20 mouse cellular contexts compared by ENCODE assay signal in the genomic region with DNA sequence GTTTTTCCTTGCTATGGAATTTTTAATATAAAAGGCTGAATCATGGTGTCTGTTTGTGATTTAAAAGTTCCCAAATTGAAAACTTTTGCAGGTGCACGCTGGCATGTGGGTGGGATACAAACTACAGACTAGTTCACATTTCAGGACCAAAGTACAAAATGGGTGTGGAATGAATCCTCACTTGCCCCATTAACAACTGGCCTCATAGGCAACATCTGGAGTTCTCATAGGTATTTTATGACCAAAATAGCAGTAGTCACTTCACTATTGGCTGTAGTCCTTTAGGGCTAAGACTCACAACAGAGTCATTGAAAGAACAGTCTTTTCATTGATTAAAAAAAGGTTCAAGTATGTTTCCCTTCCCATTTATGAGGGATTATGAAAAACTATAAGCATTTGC.
A peak's percentile ranks its signal among the peaks of the same experiment; 100 is the strongest.
DNase-seq lines count a peak whose midpoint lies in the region; ATAC-seq and TF ChIP-seq lines count a peak whose summit lies in the region.
"Had no signal": no experiment of that assay in that cellular context is flagged by ENCODE, and none has a peak within 500 bp of the region (broad histone marks: within the 10 kb centered on the region; RNA-seq: fewer than 3 reads in every experiment).

No protein-coding gene starts in this region.

- TF ChIP-seq POLR2A in embryonic fibroblast, embryonic 13.5 days (IDR thresholded peaks at IDR 0.05; ENCODE audit: low read depth, low read length) = no peak

- H3K36me3 ChIP-seq in limb, embryonic 13.5 days = no peaks in the 10 kb centered on the region
- H3K36me3 ChIP-seq in limb, embryonic 15.5 days = no peaks in the 10 kb centered on the region
- H3K36me3 ChIP-seq: embryonic facial prominence, embryonic 13.5 days; embryonic facial prominence, embryonic 15.5 days; forebrain, embryonic 15.5 days had no signal

- no peak for TF ChIP-seq CTCF in embryonic fibroblast, embryonic 13.5 days (IDR thresholded peaks at IDR 0.05; ENCODE audit: borderline replicate concordance, insufficient read depth, low read length)

- no peak overlapping the region for H3K4me2 ChIP-seq in limb, embryonic 13.5 days (replicated peaks)
- no peak overlapping the region for H3K4me2 ChIP-seq in limb, embryonic 15.5 days
- H3K4me2 ChIP-seq: embryonic facial prominence, embryonic 13.5 days; embryonic facial prominence, embryonic 15.5 days; forebrain, embryonic 13.5 days; forebrain, embryonic 15.5 days had no signal

- intact Hi-C loops in heart, postnatal 10 days (cut with DNase I) = no loop called here

- no peaks in the 10 kb centered on the region for H3K9me3 ChIP-seq in limb, embryonic 13.5 days
- H3K9me3 ChIP-seq in limb, embryonic 15.5 days = no peaks in the 10 kb centered on the region
- H3K9me3 ChIP-seq: embryonic facial prominence, embryonic 13.5 days; embryonic facial prominence, embryonic 15.5 days; forebrain, embryonic 13.5 days; forebrain, embryonic 15.5 days had no signal

- peaks cover 3% of the 10 kb centered on the region; the same call in 1 of the 2 replicates for H3K4me1 ChIP-seq in embryonic fibroblast, embryonic 13.5 days (ENCODE audit: control insufficient read depth, insufficient read depth, low read length)
- 0 out of 2 replicates have a peak, but pooled peaks cover 7% of the 10 kb centered on the region for H3K4me1 ChIP-seq in limb, embryonic 13.5 days
- H3K4me1 ChIP-seq in limb, embryonic 15.5 days = no peaks in the 10 kb centered on the region
- H3K4me1 ChIP-seq: embryonic facial prominence, embryonic 15.5 days; forebrain, embryonic 13.5 days; forebrain, embryonic 15.5 days had no signal

- 54% methylated on average over 1 of the region's 1 CpGs for WGBS in limb, embryonic 13.5 days
- WGBS in limb, embryonic 15.5 days = 34% methylated on average over 1 of the region's 1 CpGs

- H3K9ac ChIP-seq in limb, embryonic 13.5 days = no peak overlapping the region
- no peak overlapping the region for H3K9ac ChIP-seq in limb, embryonic 15.5 days
- H3K9ac ChIP-seq: embryonic facial prominence, embryonic 13.5 days; embryonic facial prominence, embryonic 15.5 days; forebrain, embryonic 13.5 days; forebrain, embryonic 15.5 days; forebrain, postnatal 0 days had no signal

- DNase-seq in thymus, postnatal 25 days = no peak
- DNase-seq in heart, postnatal 10 days = no peak
- DNase-seq: adrenal gland, adult 2 months; adrenal gland, postnatal 10 days; adrenal gland, postnatal 25 days; cerebellum, adult 11 months; cerebellum, adult 18-20 months; cerebellum, adult 8-10 months; cerebellum, adult 9-11 months; cerebellum, postnatal 14 days; cerebellum, postnatal 36 days; embryo, embryonic 11 days; forebrain, postnatal 0 days had no signal

- ATAC-seq in limb, embryonic 13.5 days (ENCODE audit: low FRiP score, low read depth) = peak; percentile 81
- 0 out of 2 replicates have a peak, but pooled peaks have one; percentile 61 for ATAC-seq in limb, embryonic 15.5 days (ENCODE audit: insufficient number of reproducible peaks, low FRiP score, low TSS enrichment, low read depth)
- ATAC-seq: forebrain, embryonic 13.5 days; forebrain, embryonic 15.5 days; forebrain, postnatal 0 days had no signal

- no peak overlapping the region for H3K4me3 ChIP-seq in embryonic fibroblast, embryonic 13.5 days (ENCODE audit: insufficient read depth, low read length)
- H3K4me3 ChIP-seq in limb, embryonic 13.5 days = no peak overlapping the region
- H3K4me3 ChIP-seq in limb, embryonic 15.5 days = no peak overlapping the region
- H3K4me3 ChIP-seq: embryonic facial prominence, embryonic 13.5 days; embryonic facial prominence, embryonic 15.5 days; forebrain, embryonic 13.5 days; forebrain, embryonic 15.5 days had no signal

- peak overlapping the region; percentile 52; the same call in 1 of the 2 replicates for H3K27ac ChIP-seq in embryonic fibroblast, embryonic 13.5 days (ENCODE audit: insufficient read depth, low read length)
- no peak overlapping the region for H3K27ac ChIP-seq in limb, embryonic 13.5 days
- H3K27ac ChIP-seq in limb, embryonic 15.5 days = no peak overlapping the region
- H3K27ac ChIP-seq: embryonic facial prominence, embryonic 13.5 days; embryonic facial prominence, embryonic 15.5 days; forebrain, embryonic 13.5 days; forebrain, embryonic 15.5 days had no signal

- peaks cover 5% of the 10 kb centered on the region; the same call in 1 of the 2 replicates for H3K27me3 ChIP-seq in limb, embryonic 13.5 days
- no peaks in the 10 kb centered on the region for H3K27me3 ChIP-seq in limb, embryonic 15.5 days
- H3K27me3 ChIP-seq: embryonic facial prominence, embryonic 15.5 days; forebrain, embryonic 13.5 days; forebrain, embryonic 15.5 days had no signal
